Mouse (Mus musculus): ENCODE results near the gene Pga5.

DNA sequence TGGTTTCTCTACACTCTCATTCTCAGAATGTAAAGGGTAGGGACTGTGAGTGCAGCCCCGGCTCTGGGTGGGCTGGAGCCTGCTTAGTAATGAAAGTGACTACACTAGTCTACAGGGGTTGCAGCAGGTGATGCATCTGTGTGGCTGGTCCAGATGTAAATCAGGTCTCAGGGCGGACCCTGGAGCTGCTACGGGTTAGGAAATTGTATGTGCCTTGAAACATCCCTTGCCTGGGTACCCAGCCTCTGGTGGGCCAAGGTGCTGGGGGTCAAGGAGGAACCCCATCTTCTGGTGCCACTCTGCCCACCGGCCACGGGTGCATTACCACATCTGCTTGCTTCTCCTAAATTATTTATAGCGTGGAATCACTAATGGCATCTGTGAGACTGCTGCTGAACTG is 36.3 kb upstream of the Pga5 start:
- TF ChIP-seq GATA1 (IDR thresholded peaks at IDR 0.05; ENCODE audit: borderline replicate concordance, low read length) (no peak), FLI1 (IDR thresholded peaks at IDR 0.05; ENCODE audit: low read length) (no peak)
